Mouse (Mus musculus) adrenal gland, postnatal 36 days (tissue): ENCODE measurements around the gene H1f0. TPM values are rescaled to one million over a fixed set of nuclear protein-coding genes. Genes with fewer than 3 reads are reported as not detected.
"Not testable (repeated sequence)": the region's sequence is repeated elsewhere in the genome, so short reads cannot be mapped to it uniquely, and the experiment has no call there.

Experiments
- DNase-seq, 2 experiments: peaks; one replicate each; pipeline ENCODE4 v3.0.0; 2021; ENCODE audit warnings: mixed read lengths in 1 of 2
- total RNA-seq, 2 experiments: library from RNA; stranded (reverse); gene quantifications; 2 replicates each; pipeline ENCODE4 v1.2.3; 2021

The H1f0 gene
- total RNA-seq, 2 experiments from 2014 or later: 127 to 173 TPM

- no peak for DNase-seq
Measured at GRCm38 (mm10) chr15:79003079-79003478, 25.2 kb upstream of the H1f0 start.

- DNase-seq: no peak
Measured at GRCm38 (mm10) chr15:79005581-79005980, 22.7 kb upstream of the H1f0 start.

GRCm38 (mm10) chr15:79006638-79007037, 21.6 kb upstream of the H1f0 start:
- DNase-seq: no peak

GRCm38 (mm10) chr15:79007059-79007458, 21.2 kb upstream of the H1f0 start:
- DNase-seq: no peak

GRCm38 (mm10) chr15:79007836-79008235, 20.4 kb upstream of the H1f0 start:
- not testable (repeated sequence) for DNase-seq

GRCm38 (mm10) chr15:79009734-79010133, 18.5 kb upstream of the H1f0 start:
- DNase-seq: no peak

- DNase-seq: no peak
Measured at GRCm38 (mm10) chr15:79011550-79011949, 16.7 kb upstream of the H1f0 start.

GRCm38 (mm10) chr15:79013382-79013781, 14.9 kb upstream of the H1f0 start:
- DNase-seq: no peak

- no peak for DNase-seq
Measured at GRCm38 (mm10) chr15:79018191-79018590, 10.1 kb upstream of the H1f0 start.

- no peak for DNase-seq
Measured at GRCm38 (mm10) chr15:79018886-79019285, 9.4 kb upstream of the H1f0 start.

GRCm38 (mm10) chr15:79022671-79023230, 5.5 kb upstream of the H1f0 start:
- no peak for DNase-seq

GRCm38 (mm10) chr15:79023366-79023765, 4.9 kb upstream of the H1f0 start:
- no peak for DNase-seq

GRCm38 (mm10) chr15:79025687-79026308, 2.5 kb upstream of the H1f0 start:
- no peak for DNase-seq

GRCm38 (mm10) chr15:79026511-79027290, 1.5 kb upstream of the H1f0 start:
- no peak for DNase-seq

- peak; percentile 44 to 68 for DNase-seq
Measured at GRCm38 (mm10) chr15:79027291-79028205, 702 bp upstream of the H1f0 start.

GRCm38 (mm10) chr15:79028823-79029484, 704 bp downstream of the H1f0 start:
- no peak for DNase-seq

- DNase-seq: no peak
Measured at GRCm38 (mm10) chr15:79029519-79030241, 1.4 kb downstream of the H1f0 start.

- peak; percentile 94 to 95 for DNase-seq
Measured at GRCm38 (mm10) chr15:79030551-79031435, 2.5 kb downstream of the H1f0 start.

- DNase-seq: not testable (repeated sequence)
Measured at GRCm38 (mm10) chr15:79031908-79032307, 3.7 kb downstream of the H1f0 start.

GRCm38 (mm10) chr15:79037913-79038328, 9.7 kb downstream of the H1f0 start:
- peak; percentile 85 to 92 for DNase-seq
